Mouse (Mus musculus) limb, embryonic 13.5 days (tissue): Measurements from ENCODE around the gene S1pr5. TPM values are rescaled to one million over a fixed set of nuclear protein-coding genes. Genes with fewer than 3 reads are reported as not detected.

Experiments used
- ATAC-seq: fragments of 200-750 bp; cut with Nextera tagmentation; 2 replicates; pipeline ENCODE4 v1.8.0; 2017; ENCODE audit warnings: low read depth, moderate number of reproducible peaks, moderate TSS enrichment; ENCODE audit not compliant: low FRiP score
- H3K27ac ChIP-seq: fragments of 300-500 bp; sonication (generic); 2 replicates; pipeline ENCODE4 v1.5.1; 2015; ENCODE audit warnings: inconsistent platforms, mild to moderate bottlenecking, moderate library complexity
- H3K27me3 ChIP-seq: fragments of 300-500 bp; sonication (generic); 2 replicates; pipeline ENCODE4 v1.6.1; 2015; ENCODE audit warnings: mild to moderate bottlenecking, inconsistent platforms
- H3K36me3 ChIP-seq: fragments of 300-500 bp; sonication (generic); 2 replicates; pipeline ENCODE4 v1.6.1; 2015; ENCODE audit warnings: inconsistent platforms, mild to moderate bottlenecking, moderate library complexity
- H3K4me1 ChIP-seq: fragments of 300-500 bp; sonication (generic); 2 replicates; pipeline ENCODE4 v1.6.1; 2015; ENCODE audit warnings: inconsistent platforms
- H3K4me2 ChIP-seq: fragments of 300-500 bp; sonication (generic); replicated peaks from 2 replicates; pipeline ENCODE4 v1.6.1; 2015; ENCODE audit warnings: inconsistent platforms, mild to moderate bottlenecking, moderate library complexity
- H3K4me3 ChIP-seq: fragments of 300-500 bp; sonication (generic); 2 replicates; pipeline ENCODE4 v1.5.1; 2015; ENCODE audit warnings: moderate library complexity, mild to moderate bottlenecking, inconsistent platforms
- H3K9ac ChIP-seq: fragments of 300-500 bp; sonication (generic); 2 replicates; pipeline ENCODE4 v1.6.1; 2015; ENCODE audit warnings: mild to moderate bottlenecking, inconsistent platforms
- H3K9me3 ChIP-seq: fragments of 300-500 bp; sonication (generic); 2 replicates; pipeline ENCODE4 v1.6.1; 2016; ENCODE audit warnings: inconsistent platforms
- WGBS: fragments of 180-500 bp; shearing (Covaris S2); methylation state at CpG from one replicate; pipeline ENCODE4 v1.1.7; 2015; 5-methylcytosine and 5-hydroxymethylcytosine counted together
- polyA plus RNA-seq: library from polyadenylated mRNA; unstranded; fragments of >200 nt; fragmentation: Nextera tagmentation; extraction: Ambion mirVana; gene quantifications from 2 replicates; pipeline ENCODE4 v1.2.1, GENCODE M21; 2015

The S1pr5 gene
- polyA plus RNA-seq, 1 experiment from 2014 or later, result 0.83 TPM

GRCm38 (mm10) chr9:21194787-21195493 lies 53.3 kb downstream of the S1pr5 start:
- Histone ChIP-seq H3K4me1 (peaks cover 24% of the 10 kb centered on the region), H3K4me2 (no peak overlapping the region), H3K9me3 (no peaks in the 10 kb centered on the region), H3K27me3 (no peaks in the 10 kb centered on the region), H3K9ac (no peak overlapping the region), H3K36me3 (no peaks in the 10 kb centered on the region), H3K4me3 (no peak overlapping the region), H3K27ac (no peak overlapping the region)
- WGBS, result 85% methylated on average over 4 of the region's 4 CpGs
- no peak for ATAC-seq

DNA sequence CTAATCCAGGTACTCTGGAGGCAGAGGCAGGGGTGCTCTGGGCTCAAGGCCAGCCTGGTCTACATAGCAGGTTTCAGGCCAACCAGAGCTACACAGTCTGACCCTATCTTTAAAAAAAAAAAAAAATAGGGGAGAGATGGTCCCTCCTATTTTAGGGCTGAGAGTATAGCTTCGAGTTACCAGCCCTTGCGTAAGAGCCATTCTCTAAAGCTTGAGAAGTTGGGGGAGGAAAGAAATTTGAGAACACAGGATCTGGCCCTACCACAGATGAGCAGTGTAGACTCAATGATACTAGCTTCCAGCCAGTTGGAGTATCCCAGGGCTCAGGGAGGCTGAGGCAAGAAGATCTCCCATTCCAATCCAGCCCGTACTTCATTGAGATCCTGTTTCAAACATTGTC lies 54.5 kb downstream of the S1pr5 start:
- peaks cover 24% of the 10 kb centered on the region for H3K4me1 ChIP-seq
- H3K9ac ChIP-seq, result no peak overlapping the region
- H3K4me2 ChIP-seq, result no peak overlapping the region
- 83% methylated on average over 3 of the region's 3 CpGs for WGBS
- H3K4me3 ChIP-seq, result no peak overlapping the region
- no peaks in the 10 kb centered on the region for H3K36me3 ChIP-seq
- H3K27me3 ChIP-seq, result no peaks in the 10 kb centered on the region
- no peak for ATAC-seq
- no peaks in the 10 kb centered on the region for H3K9me3 ChIP-seq
- H3K27ac ChIP-seq, result no peak overlapping the region

Other genes with a start within 250 kb of the S1pr5 start
- 131 and 133 TPM in 2 replicates for gene Mrpl4, start 245.7 kb downstream of the S1pr5 start, polyA plus RNA-seq
- gene Icam1, start 232.5 kb downstream of the S1pr5 start, polyA plus RNA-seq, result 12.3 and 13.9 TPM in 2 replicates
- 0.62 and 2.2 TPM in 2 replicates for gene Icam4, start 219.1 kb downstream of the S1pr5 start, polyA plus RNA-seq
- gene Icam5, start 216.4 kb downstream of the S1pr5 start, polyA plus RNA-seq, result 0.05 and 0.08 TPM in 2 replicates
- gene Zglp1, start 181.3 kb downstream of the S1pr5 start, polyA plus RNA-seq, result 1.0 and 1.3 TPM in 2 replicates
- 0.59 and 0.88 TPM in 2 replicates for gene Gm49373, start 175.3 kb downstream of the S1pr5 start, polyA plus RNA-seq
- gene Fdx1l, start 174.8 kb downstream of the S1pr5 start, polyA plus RNA-seq, result 54.8 and 61.6 TPM in 2 replicates
- 1.8 and 2.1 TPM in 2 replicates for gene Gm38431, start 156.4 kb downstream of the S1pr5 start, polyA plus RNA-seq
- 55.0 and 63.2 TPM in 2 replicates for gene Raver1, start 156.4 kb downstream of the S1pr5 start, polyA plus RNA-seq
- 13.7 and 16.5 TPM in 2 replicates for gene Tyk2, start 117.2 kb downstream of the S1pr5 start, polyA plus RNA-seq
- gene Cdc37, start 98.5 kb downstream of the S1pr5 start, polyA plus RNA-seq, result 320 and 346 TPM in 2 replicates
- gene Pde4a, start 82.7 kb downstream of the S1pr5 start, polyA plus RNA-seq, result 5.4 and 6.1 TPM in 2 replicates
- gene Keap1, start 9.1 kb downstream of the S1pr5 start, polyA plus RNA-seq, result 79.7 and 82.5 TPM in 2 replicates
- gene Atg4d, start 16.9 kb upstream of the S1pr5 start, polyA plus RNA-seq, result 31.4 and 32.8 TPM in 2 replicates
- 16.2 and 18.3 TPM in 2 replicates for gene Kri1, start 39.5 kb upstream of the S1pr5 start, polyA plus RNA-seq
- 51.2 and 51.6 TPM in 2 replicates for gene Cdkn2d, start 43.0 kb upstream of the S1pr5 start, polyA plus RNA-seq
- gene Ap1m2, start 63.9 kb upstream of the S1pr5 start, polyA plus RNA-seq, result 10.5 and 11.7 TPM in 2 replicates
- 118 and 131 TPM in 2 replicates for gene Slc44a2, start 72.3 kb upstream of the S1pr5 start, polyA plus RNA-seq
- gene Ilf3, start 119.4 kb upstream of the S1pr5 start, polyA plus RNA-seq, result 257 and 268 TPM in 2 replicates
- gene Qtrt1, start 163.4 kb upstream of the S1pr5 start, polyA plus RNA-seq, result 49.5 and 52.2 TPM in 2 replicates
- gene Dnm2, start 176.5 kb upstream of the S1pr5 start, polyA plus RNA-seq, result 72.5 and 77.0 TPM in 2 replicates